Mouse (Mus musculus) midbrain, embryonic 14.5 days (tissue): ENCODE data around the gene Thbs3. TPM values are rescaled to one million over a fixed set of nuclear protein-coding genes. Genes with fewer than 3 reads are reported as not detected.

Source experiments
- ATAC-seq: fragments of 200-750 bp; cut with Nextera tagmentation; 2 replicates; pipeline ENCODE4 v1.8.0; 2017; ENCODE audit warnings: moderate number of reproducible peaks, moderate library complexity; ENCODE audit not compliant: low FRiP score, low TSS enrichment
- DNase-seq: peaks from one replicate; pipeline ENCODE4 v3.0.0-alpha.2; 2015
- H3K27ac ChIP-seq: fragments of 300-500 bp; sonication (generic); replicated peaks from 2 replicates; pipeline ENCODE4 v1.5.1; 2014; ENCODE audit warnings: mild to moderate bottlenecking, low read depth, low read length, moderate library complexity
- H3K27me3 ChIP-seq: fragments of 300-500 bp; sonication (generic); 2 replicates; pipeline ENCODE4 v1.6.1; 2014; ENCODE audit warnings: low read length, control low read depth, mixed read lengths; ENCODE audit not compliant: control insufficient read depth, insufficient read depth
- H3K36me3 ChIP-seq: fragments of 300-500 bp; sonication (generic); 2 replicates; pipeline ENCODE4 v1.6.1; 2014; ENCODE audit warnings: low read length, control low read depth; ENCODE audit not compliant: control insufficient read depth, insufficient read depth
- H3K4me1 ChIP-seq: fragments of 300-500 bp; sonication (generic); 2 replicates; pipeline ENCODE4 v1.6.1; 2014; ENCODE audit warnings: mild to moderate bottlenecking, antibody characterized with exemption, low read length, control low read depth; ENCODE audit not compliant: control insufficient read depth, insufficient read depth
- H3K4me2 ChIP-seq: fragments of 300-500 bp; sonication (generic); 2 replicates; pipeline ENCODE4 v1.6.1; 2014; ENCODE audit warnings: mild to moderate bottlenecking, low read length, moderate library complexity
- H3K4me3 ChIP-seq: fragments of 300-500 bp; sonication (generic); replicated peaks from 2 replicates; pipeline ENCODE4 v1.5.1; 2014; ENCODE audit warnings: low read depth, low read length
- H3K9ac ChIP-seq: fragments of 300-500 bp; sonication (generic); replicated peaks from 2 replicates; pipeline ENCODE4 v1.6.1; 2014; ENCODE audit warnings: mild to moderate bottlenecking, low read length, moderate library complexity
- H3K9me3 ChIP-seq: fragments of 300-500 bp; sonication (generic); 2 replicates; pipeline ENCODE4 v1.6.1; 2016; ENCODE audit warnings: low read length, control low read depth, mixed read lengths; ENCODE audit not compliant: control insufficient read depth
- WGBS: fragments of 180-500 bp; shearing (Covaris S2); extraction: QIAGEN DNeasy Blood & Tissue Kit; methylation state at CpG from one replicate; pipeline ENCODE4 v1.1.7; 2014; 5-methylcytosine and 5-hydroxymethylcytosine counted together
- polyA plus RNA-seq: library from polyadenylated mRNA; unstranded; fragments of >200 nt; fragmentation: Nextera tagmentation; extraction: Ambion mirVana; gene quantifications from 2 replicates; pipeline ENCODE4 v1.2.1, GENCODE M21; 2014

Gene Thbs3
- polyA plus RNA-seq, 1 experiment from 2014 or later = 47.6 TPM

DNA sequence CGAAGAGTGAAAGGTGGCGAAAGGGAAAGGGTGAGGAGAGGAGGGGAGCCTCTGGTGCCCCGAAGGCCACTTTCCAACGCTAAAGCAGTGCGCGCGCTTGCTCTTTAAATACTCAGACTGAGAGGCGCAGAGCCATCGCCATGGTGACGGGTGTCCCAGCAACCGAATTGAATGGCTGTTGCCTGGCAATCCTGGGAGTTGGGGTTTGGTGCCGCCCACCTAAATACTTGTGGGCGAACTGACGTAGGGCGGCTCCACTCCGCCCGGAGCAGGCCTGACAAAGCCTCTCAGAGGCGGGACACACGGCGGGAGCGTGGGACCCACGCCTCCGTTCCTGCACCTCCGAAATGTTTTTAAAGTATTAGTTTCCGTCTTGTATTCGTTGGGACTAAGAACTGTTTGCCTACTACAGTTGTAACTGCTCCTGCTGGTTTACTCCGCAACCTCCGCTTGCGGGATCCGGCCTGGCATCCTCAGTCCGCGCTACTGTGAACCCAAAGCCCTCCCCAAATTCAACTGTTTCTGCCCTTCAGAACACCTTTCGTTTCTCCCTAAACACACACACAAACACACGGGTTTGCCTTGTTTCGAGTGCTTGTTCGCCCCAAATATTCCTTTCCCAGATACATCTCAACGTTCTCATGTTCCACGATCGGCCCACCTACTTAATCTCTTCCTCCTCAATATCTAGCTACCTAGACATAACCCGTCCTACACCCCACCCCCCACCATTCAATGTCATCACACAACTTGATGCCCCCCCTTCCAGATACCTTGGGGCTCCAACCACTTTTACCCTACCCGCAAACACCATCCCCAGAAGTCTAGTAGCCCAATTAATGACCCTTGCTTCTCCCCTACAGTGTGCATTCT, 12.6 kb downstream of the Thbs3 start:
- WGBS = 1% methylated on average over 41 of the region's 41 CpGs
- peak; percentile 96 for DNase-seq
- peak overlapping the region; percentile 47 for H3K4me3 ChIP-seq
- peak overlapping the region; percentile 66 for H3K4me2 ChIP-seq
- no peaks in the 10 kb centered on the region for H3K27me3 ChIP-seq
- peak; percentile 80 for ATAC-seq
- H3K27ac ChIP-seq = peak overlapping the region; percentile 93
- no peaks in the 10 kb centered on the region for H3K9me3 ChIP-seq
- H3K4me1 ChIP-seq = peaks cover 44% of the 10 kb centered on the region
- H3K9ac ChIP-seq = peak overlapping the region; percentile 69
- peaks cover 8% of the 10 kb centered on the region for H3K36me3 ChIP-seq

DNA sequence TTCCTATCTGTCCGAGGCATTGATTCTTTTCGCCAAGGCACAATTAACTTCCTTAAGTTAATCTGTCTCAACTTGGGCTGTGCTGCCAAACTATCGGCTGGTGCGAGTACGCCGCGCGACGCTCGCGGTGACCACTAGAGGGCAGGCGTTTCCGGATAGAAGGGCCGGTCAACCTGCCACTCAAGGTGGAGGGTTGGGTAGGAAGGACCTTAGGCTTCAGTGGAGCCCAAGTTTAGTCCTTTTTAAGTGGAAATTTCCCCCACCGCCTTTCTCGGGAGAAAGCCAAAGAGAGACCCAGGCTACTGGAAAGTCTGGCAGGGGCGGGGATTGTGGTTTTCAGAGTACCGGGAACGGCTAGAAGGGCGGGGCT, 13.2 kb downstream of the Thbs3 start:
- WGBS = under 1% methylated on average over 20 of the region's 20 CpGs
- Histone ChIP-seq H3K9ac (no peak overlapping the region), H3K4me1 (peaks cover 44% of the 10 kb centered on the region)

DNA sequence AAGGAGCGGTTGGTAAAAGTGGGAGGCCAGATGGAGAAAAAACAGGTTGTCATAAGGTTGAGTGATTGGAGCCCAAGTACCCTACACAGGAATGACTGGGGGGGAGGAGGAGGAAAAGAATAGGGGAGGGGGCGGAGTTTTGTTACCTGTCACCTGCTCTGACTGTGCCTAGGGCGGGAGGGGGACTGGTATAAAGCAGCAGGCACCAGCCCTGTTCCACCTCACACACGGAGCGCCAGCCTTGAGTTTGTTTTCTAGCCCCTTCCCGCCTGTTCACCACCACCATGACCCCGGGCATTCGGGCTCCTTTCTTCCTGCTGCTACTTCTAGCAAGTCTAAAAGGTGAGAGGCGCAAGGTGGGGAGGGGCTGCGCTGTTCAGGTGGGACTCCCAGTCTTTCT, 13.9 kb downstream of the Thbs3 start, which contains the start of gene Muc1:
Muc1 (plus strand) TSS at position 222 of the 400 bp plus-strand sequence.
- WGBS = 36% methylated on average over 10 of the region's 10 CpGs
- no peaks in the 10 kb centered on the region for H3K9me3 ChIP-seq

More for the DNA sequence above, 13.2 kb downstream of the Thbs3 start:
- peak overlapping the region; percentile 47 for H3K4me3 ChIP-seq
- H3K36me3 ChIP-seq = peaks cover 14% of the 10 kb centered on the region
- no peaks in the 10 kb centered on the region for H3K9me3 ChIP-seq
- peak overlapping the region; percentile 66 for H3K4me2 ChIP-seq
- peak overlapping the region; percentile 93; the same call in 1 of the 2 replicates for H3K27ac ChIP-seq
- ATAC-seq (peak; percentile 31; the same call in 1 of the 2 replicates), DNase-seq (peak; percentile 93)
- H3K27me3 ChIP-seq = no peaks in the 10 kb centered on the region

DNA sequence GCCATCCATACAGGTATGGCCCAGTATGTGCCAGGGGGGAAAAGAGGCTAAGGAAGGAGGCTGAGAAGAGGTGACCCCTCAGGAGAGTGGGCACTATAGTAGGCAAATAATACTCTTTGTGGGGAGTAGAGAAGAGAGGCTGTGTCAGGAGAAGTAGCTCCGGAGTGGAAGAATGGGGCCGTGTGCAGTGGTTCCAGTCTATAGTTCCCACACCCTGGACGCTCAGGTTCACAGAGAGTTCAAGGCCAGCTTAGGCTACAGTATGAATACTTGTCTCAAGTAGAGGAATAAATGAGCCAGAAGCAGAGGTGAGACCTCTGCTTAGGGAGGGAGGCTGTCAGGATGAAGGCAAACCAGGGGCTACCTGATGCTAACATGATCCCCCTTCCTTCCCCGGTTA, 14.3 kb downstream of the Thbs3 start:
- ATAC-seq = no peak
- WGBS = 72% methylated on average over 4 of the region's 4 CpGs
- peaks cover 18% of the 10 kb centered on the region for H3K36me3 ChIP-seq

More for the DNA sequence above, 13.9 kb downstream of the Thbs3 start, which contains the start of gene Muc1:
- no peak for ATAC-seq
- Histone ChIP-seq H3K4me3 (peak within 1 kb of the TSS; percentile 47), H3K27ac (peak within 1 kb of the TSS; percentile 93), H3K9ac (no peak within 1 kb of the TSS; the same call in 1 of the 2 replicates), H3K36me3 (peaks cover 17% of the 10 kb centered on the region), H3K4me2 (peak within 1 kb of the TSS; percentile 66), H3K27me3 (no peaks in the 10 kb centered on the region), H3K4me1 (peaks cover 41% of the 10 kb centered on the region)
- no peak for DNase-seq

DNA sequence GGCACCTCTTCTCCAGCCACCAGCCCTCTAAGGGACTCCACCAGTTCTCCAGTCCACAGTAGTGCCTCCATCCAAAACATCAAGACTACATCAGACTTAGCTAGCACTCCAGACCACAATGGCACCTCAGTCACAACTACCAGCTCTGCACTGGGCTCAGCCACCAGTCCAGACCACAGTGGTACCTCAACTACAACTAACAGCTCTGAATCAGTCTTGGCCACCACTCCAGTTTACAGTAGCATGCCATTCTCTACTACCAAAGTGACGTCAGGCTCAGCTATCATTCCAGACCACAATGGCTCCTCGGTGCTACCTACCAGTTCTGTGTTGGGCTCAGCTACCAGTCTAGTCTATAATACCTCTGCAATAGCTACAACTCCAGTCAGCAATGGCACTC, 15.6 kb downstream of the Thbs3 start:
- no peak overlapping the region for H3K27ac ChIP-seq
- H3K9ac ChIP-seq = no peak overlapping the region
- no peak overlapping the region for H3K4me3 ChIP-seq
- DNase-seq (no peak), ATAC-seq (no peak)
- H3K4me2 ChIP-seq = no peak overlapping the region
- H3K9me3 ChIP-seq = no peaks in the 10 kb centered on the region
- no peaks in the 10 kb centered on the region for H3K27me3 ChIP-seq
- 89% methylated on average over 2 of the region's 2 CpGs for WGBS
- peaks cover 31% of the 10 kb centered on the region for H3K36me3 ChIP-seq
- H3K4me1 ChIP-seq = peaks cover 24% of the 10 kb centered on the region

More for the DNA sequence above, 14.3 kb downstream of the Thbs3 start:
- Histone ChIP-seq H3K27me3 (no peaks in the 10 kb centered on the region), H3K9me3 (no peaks in the 10 kb centered on the region), H3K4me3 (no peak overlapping the region), H3K4me1 (peaks cover 37% of the 10 kb centered on the region), H3K4me2 (no peak overlapping the region), H3K9ac (no peak overlapping the region), H3K27ac (no peak overlapping the region)
- DNase-seq = no peak

DNA sequence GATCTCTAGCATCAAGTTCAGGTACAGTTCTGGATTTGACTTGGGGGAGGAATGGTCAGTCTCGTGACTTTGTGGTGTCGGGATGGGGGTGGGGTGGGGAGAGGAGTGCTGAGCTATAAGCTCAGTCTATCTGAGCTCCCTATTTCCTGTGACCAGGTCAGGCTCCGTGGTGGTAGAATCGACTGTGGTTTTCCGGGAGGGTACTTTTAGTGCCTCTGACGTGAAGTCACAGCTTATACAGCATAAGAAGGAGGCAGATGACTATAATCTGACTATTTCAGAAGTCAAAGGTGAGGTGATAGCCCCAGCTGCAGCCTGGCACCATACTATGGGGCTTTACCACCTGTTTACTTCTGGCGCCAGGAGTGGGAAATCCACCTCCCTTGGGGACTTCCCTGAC, 16.4 kb downstream of the Thbs3 start:
- peaks cover 16% of the 10 kb centered on the region for H3K4me1 ChIP-seq
- WGBS = 84% methylated on average over 7 of the region's 7 CpGs
- no peaks in the 10 kb centered on the region for H3K9me3 ChIP-seq
- no peak overlapping the region for H3K4me2 ChIP-seq
- no peaks in the 10 kb centered on the region for H3K27me3 ChIP-seq
- H3K27ac ChIP-seq = no peak overlapping the region
- H3K36me3 ChIP-seq = peaks cover 39% of the 10 kb centered on the region
- DNase-seq = no peak
- H3K9ac ChIP-seq = no peak overlapping the region
- no peak overlapping the region for H3K4me3 ChIP-seq
- no peak for ATAC-seq

DNA sequence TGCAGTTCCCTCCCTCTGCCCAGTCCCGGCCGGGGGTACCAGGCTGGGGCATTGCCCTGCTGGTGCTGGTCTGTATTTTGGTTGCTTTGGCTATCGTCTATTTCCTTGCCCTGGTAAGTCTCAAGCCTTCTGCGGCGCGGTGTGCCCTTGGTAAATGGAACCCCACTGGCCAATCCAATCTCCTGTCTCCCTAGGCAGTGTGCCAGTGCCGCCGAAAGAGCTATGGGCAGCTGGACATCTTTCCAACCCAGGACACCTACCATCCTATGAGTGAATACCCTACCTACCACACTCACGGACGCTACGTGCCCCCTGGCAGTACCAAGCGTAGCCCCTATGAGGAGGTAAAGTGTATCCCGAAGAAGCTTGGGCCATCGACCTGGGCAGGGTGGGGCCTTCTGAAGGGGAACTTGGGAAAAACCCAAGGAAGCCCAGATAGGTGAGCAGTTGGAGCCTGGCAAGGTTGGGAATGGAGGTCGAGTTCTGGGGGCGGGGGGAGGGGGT, 16.8 kb downstream of the Thbs3 start:
- H3K36me3 ChIP-seq = peaks cover 43% of the 10 kb centered on the region
- H3K9ac ChIP-seq = no peak overlapping the region
- peaks cover 11% of the 10 kb centered on the region for H3K4me1 ChIP-seq
- no peak for ATAC-seq
- no peak for DNase-seq
- no peaks in the 10 kb centered on the region for H3K27me3 ChIP-seq
- no peak overlapping the region for H3K4me3 ChIP-seq
- H3K27ac ChIP-seq = no peak overlapping the region
- H3K9me3 ChIP-seq = no peaks in the 10 kb centered on the region
- WGBS = 75% methylated on average over 16 of the region's 16 CpGs
- H3K4me2 ChIP-seq = no peak overlapping the region

DNA sequence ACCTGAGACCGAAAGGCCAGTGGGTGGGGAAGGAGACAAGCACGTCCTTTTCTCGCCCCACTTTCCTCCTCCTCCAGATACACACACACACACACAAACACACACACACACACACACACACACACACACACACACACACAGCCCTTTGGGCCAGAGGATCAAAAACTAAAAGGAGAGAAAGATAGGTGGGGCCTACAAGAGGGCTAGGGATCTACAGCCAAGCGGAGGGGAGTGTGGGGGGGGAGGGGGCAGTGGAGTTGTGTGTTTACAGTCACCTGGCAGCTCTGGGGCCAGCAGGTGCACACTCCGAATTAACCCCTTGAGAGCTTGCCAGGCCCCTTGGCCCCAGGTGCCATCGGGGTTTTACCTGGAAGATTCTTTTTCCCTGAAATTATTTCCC, 17.6 kb downstream of the Thbs3 start:
- Histone ChIP-seq H3K9me3 (no peaks in the 10 kb centered on the region), H3K4me2 (no peak overlapping the region), H3K4me1 (peaks cover 3% of the 10 kb centered on the region; the same call in 1 of the 2 replicates), H3K4me3 (no peak overlapping the region), H3K36me3 (peaks cover 51% of the 10 kb centered on the region), H3K27ac (no peak overlapping the region), H3K27me3 (no peaks in the 10 kb centered on the region), H3K9ac (no peak overlapping the region)
- DNase-seq (no peak), ATAC-seq (no peak)
- WGBS = 72% methylated on average over 6 of the region's 6 CpGs
